Mouse (Mus musculus): ENCODE measurements around the gene Dlx5.

DNA sequence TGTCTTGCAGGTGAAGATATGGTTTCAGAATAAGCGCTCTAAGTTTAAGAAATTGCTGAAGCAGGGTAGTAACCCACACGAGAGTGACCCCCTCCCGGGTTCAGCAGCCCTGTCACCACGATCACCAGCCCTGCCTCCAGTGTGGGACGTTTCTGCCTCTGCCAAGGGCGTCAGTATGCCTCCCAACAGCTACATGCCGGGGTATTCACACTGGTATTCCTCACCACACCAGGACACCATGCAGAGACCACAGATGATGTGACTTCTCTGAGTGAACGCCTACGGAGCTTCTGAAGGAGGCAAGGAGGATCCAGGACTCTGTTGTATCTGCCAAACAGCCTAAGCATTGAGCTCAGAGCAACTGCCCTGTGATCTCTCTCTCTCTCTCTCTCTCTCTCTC lies 14.9 kb downstream of the Dlx5 start:
- TF ChIP-seq CHD2 (IDR thresholded peaks at IDR 0.05; ENCODE audit: low read length) (no peak), CTCF (conservative IDR thresholded peaks at IDR 0.05 in 1 of 2, IDR thresholded peaks at IDR 0.05 in 1 of 2; ENCODE audit: low read depth in 2 of 2, low read length in 2 of 2) (no peak), USF1 (IDR thresholded peaks at IDR 0.05; ENCODE audit: low read depth, low read length) (no peak), GABPA (IDR thresholded peaks at IDR 0.05; ENCODE audit: insufficient replicate concordance, low read depth, low read length) (no peak), NRF1 (IDR thresholded peaks at IDR 0.05; ENCODE audit: low read depth, low read length) (no peak), POLR2A (IDR thresholded peaks at IDR 0.05; ENCODE audit: low read depth, low read length) (no peak), RAD21 (IDR thresholded peaks at IDR 0.05; ENCODE audit: low read depth, low read length) (no peak), E2F4 (IDR thresholded peaks at IDR 0.05; ENCODE audit: insufficient replicate concordance, low read depth, low read length) (no peak), ZMIZ1 (IDR thresholded peaks at IDR 0.05; ENCODE audit: low read depth, low read length) (no peak), MAX (IDR thresholded peaks at IDR 0.05; ENCODE audit: low read length) (no peak), BHLHE40 (IDR thresholded peaks at IDR 0.05; ENCODE audit: low read depth, low read length) (no peak), ZNF384 (IDR thresholded peaks at IDR 0.05; ENCODE audit: low read depth, low read length) (no peak), ZC3H11A (IDR thresholded peaks at IDR 0.05; ENCODE audit: low read depth, low read length) (no peak)

Measured in CH12.LX (cell line).